Mouse (Mus musculus): ENCODE measurements around the gene Zc3h18. TPM values are rescaled to one million over a fixed set of nuclear protein-coding genes. Genes with fewer than 3 reads are reported as not detected.

The Zc3h18 gene
- polyA plus RNA-seq, 1 experiment from 2014 or later = 19.0 TPM

- Histone ChIP-seq H3K4me2 (ENCODE audit: low read depth, low read length) (peak overlapping the region; percentile 76), H3K9me3 (replicated peaks; ENCODE audit: control insufficient read depth, low read length) (no peaks in the 10 kb centered on the region), H3K36me3 (ENCODE audit: control insufficient read depth, insufficient read depth) (peaks cover 3% of the 10 kb centered on the region), H3K27ac (ENCODE audit: low read length) (no peak overlapping the region), H3K4me3 (ENCODE audit: low read depth, low read length) (peak overlapping the region; percentile 92; the same call in 1 of the 2 replicates), H3K9ac (ENCODE audit: low read depth, low read length) (no peak overlapping the region; the same call in 1 of the 2 replicates), H3K27me3 (ENCODE audit: control insufficient read depth, insufficient read depth, low read depth, low read length) (no peaks in the 10 kb centered on the region), H3K4me1 (ENCODE audit: control insufficient read depth, low read depth, low read length) (peaks cover 24% of the 10 kb centered on the region)
- WGBS (ENCODE audit: insufficient replicate concordance) = 82% methylated on average over 7 of the region's 7 CpGs
- no peak for ATAC-seq (ENCODE audit: low read depth)
Measured at GRCm38 (mm10) chr8:122375320-122375719, 1.1 kb upstream of the Zc3h18 start.

- Histone ChIP-seq H3K4me1 (ENCODE audit: control insufficient read depth, low read depth, low read length) (peaks cover 24% of the 10 kb centered on the region), H3K9ac (ENCODE audit: low read depth, low read length) (peak overlapping the region; percentile 61), H3K27me3 (ENCODE audit: control insufficient read depth, insufficient read depth, low read depth, low read length) (no peaks in the 10 kb centered on the region), H3K4me3 (ENCODE audit: low read depth, low read length) (peak overlapping the region; percentile 92), H3K36me3 (ENCODE audit: control insufficient read depth, insufficient read depth) (peaks cover 4% of the 10 kb centered on the region), H3K27ac (ENCODE audit: low read length) (peak overlapping the region; percentile 70), H3K9me3 (replicated peaks; ENCODE audit: control insufficient read depth, low read length) (no peaks in the 10 kb centered on the region), H3K4me2 (ENCODE audit: low read depth, low read length) (peak overlapping the region; percentile 76)
- 17% methylated on average over 13 of the region's 13 CpGs for WGBS (ENCODE audit: insufficient replicate concordance)
- ATAC-seq (ENCODE audit: low read depth) = no peak
Measured at GRCm38 (mm10) chr8:122375751-122376364, 551 bp upstream of the Zc3h18 start.

GRCm38 (mm10) chr8:122383039-122383438 lies 6.6 kb downstream of the Zc3h18 start:
- Histone ChIP-seq H3K4me2 (ENCODE audit: low read depth, low read length) (no peak overlapping the region), H3K27ac (ENCODE audit: low read length) (no peak overlapping the region), H3K4me3 (ENCODE audit: low read depth, low read length) (no peak overlapping the region), H3K9me3 (replicated peaks; ENCODE audit: control insufficient read depth, low read length) (no peaks in the 10 kb centered on the region), H3K36me3 (ENCODE audit: control insufficient read depth, insufficient read depth) (peaks cover 35% of the 10 kb centered on the region), H3K9ac (ENCODE audit: low read depth, low read length) (no peak overlapping the region), H3K4me1 (ENCODE audit: control insufficient read depth, low read depth, low read length) (peaks cover 9% of the 10 kb centered on the region), H3K27me3 (ENCODE audit: control insufficient read depth, insufficient read depth, low read depth, low read length) (no peaks in the 10 kb centered on the region)
- ATAC-seq (ENCODE audit: low read depth) = no peak
- WGBS (ENCODE audit: insufficient replicate concordance) = 68% methylated on average over 4 of the region's 4 CpGs

- no peak overlapping the region for H3K9ac ChIP-seq (ENCODE audit: low read depth, low read length)
- H3K4me2 ChIP-seq (ENCODE audit: low read depth, low read length) = no peak overlapping the region
- peaks cover 57% of the 10 kb centered on the region for H3K36me3 ChIP-seq (ENCODE audit: control insufficient read depth, insufficient read depth)
- ATAC-seq (ENCODE audit: low read depth) = no peak
- peaks cover 2% of the 10 kb centered on the region for H3K9me3 ChIP-seq (replicated peaks; ENCODE audit: control insufficient read depth, low read length)
- no peaks in the 10 kb centered on the region for H3K27me3 ChIP-seq (ENCODE audit: control insufficient read depth, insufficient read depth, low read depth, low read length)
- no peak overlapping the region for H3K27ac ChIP-seq (ENCODE audit: low read length)
- no peaks in the 10 kb centered on the region for H3K4me1 ChIP-seq (ENCODE audit: control insufficient read depth, low read depth, low read length)
- no peak overlapping the region for H3K4me3 ChIP-seq (ENCODE audit: low read depth, low read length)
- WGBS (ENCODE audit: insufficient replicate concordance) = 82% methylated on average over 3 of the region's 3 CpGs
Measured at GRCm38 (mm10) chr8:122389357-122389756, 12.9 kb downstream of the Zc3h18 start.

- no peak overlapping the region for H3K27ac ChIP-seq (ENCODE audit: low read length)
- no peak overlapping the region for H3K4me3 ChIP-seq (ENCODE audit: low read depth, low read length)
- peaks cover 59% of the 10 kb centered on the region for H3K36me3 ChIP-seq (ENCODE audit: control insufficient read depth, insufficient read depth)
- H3K9ac ChIP-seq (ENCODE audit: low read depth, low read length) = no peak overlapping the region
- H3K9me3 ChIP-seq (replicated peaks; ENCODE audit: control insufficient read depth, low read length) = peaks cover 2% of the 10 kb centered on the region
- no peaks in the 10 kb centered on the region for H3K4me1 ChIP-seq (ENCODE audit: control insufficient read depth, low read depth, low read length)
- ATAC-seq (ENCODE audit: low read depth) = no peak
- WGBS (ENCODE audit: insufficient replicate concordance) = 66% methylated on average over 3 of the region's 3 CpGs
- no peaks in the 10 kb centered on the region for H3K27me3 ChIP-seq (ENCODE audit: control insufficient read depth, insufficient read depth, low read depth, low read length)
- no peak overlapping the region for H3K4me2 ChIP-seq (ENCODE audit: low read depth, low read length)
Measured at GRCm38 (mm10) chr8:122390758-122391157, 14.3 kb downstream of the Zc3h18 start.

GRCm38 (mm10) chr8:122393717-122394116 lies 17.3 kb downstream of the Zc3h18 start:
- no peak overlapping the region for H3K9ac ChIP-seq (ENCODE audit: low read depth, low read length)
- no peaks in the 10 kb centered on the region for H3K27me3 ChIP-seq (ENCODE audit: control insufficient read depth, insufficient read depth, low read depth, low read length)
- H3K4me2 ChIP-seq (ENCODE audit: low read depth, low read length) = no peak overlapping the region
- H3K27ac ChIP-seq (ENCODE audit: low read length) = no peak overlapping the region
- H3K36me3 ChIP-seq (ENCODE audit: control insufficient read depth, insufficient read depth) = peaks cover 45% of the 10 kb centered on the region
- no peak for ATAC-seq (ENCODE audit: low read depth)
- peaks cover 2% of the 10 kb centered on the region for H3K9me3 ChIP-seq (replicated peaks; ENCODE audit: control insufficient read depth, low read length)
- H3K4me3 ChIP-seq (ENCODE audit: low read depth, low read length) = no peak overlapping the region
- H3K4me1 ChIP-seq (ENCODE audit: control insufficient read depth, low read depth, low read length) = no peaks in the 10 kb centered on the region

GRCm38 (mm10) chr8:122395291-122395690 lies 18.9 kb downstream of the Zc3h18 start:
- H3K4me2 ChIP-seq (ENCODE audit: low read depth, low read length) = no peak overlapping the region
- H3K4me3 ChIP-seq (ENCODE audit: low read depth, low read length) = no peak overlapping the region
- WGBS (ENCODE audit: insufficient replicate concordance) = 83% methylated on average over 6 of the region's 6 CpGs
- no peak overlapping the region for H3K9ac ChIP-seq (ENCODE audit: low read depth, low read length)
- no peaks in the 10 kb centered on the region for H3K27me3 ChIP-seq (ENCODE audit: control insufficient read depth, insufficient read depth, low read depth, low read length)
- H3K4me1 ChIP-seq (ENCODE audit: control insufficient read depth, low read depth, low read length) = no peaks in the 10 kb centered on the region
- no peak overlapping the region for H3K27ac ChIP-seq (ENCODE audit: low read length)
- no peaks in the 10 kb centered on the region for H3K9me3 ChIP-seq (replicated peaks; ENCODE audit: control insufficient read depth, low read length)
- ATAC-seq (ENCODE audit: low read depth) = no peak
- peaks cover 46% of the 10 kb centered on the region for H3K36me3 ChIP-seq (ENCODE audit: control insufficient read depth, insufficient read depth)

- no peak overlapping the region for H3K4me3 ChIP-seq (ENCODE audit: low read depth, low read length)
- H3K4me2 ChIP-seq (ENCODE audit: low read depth, low read length) = no peak overlapping the region
- H3K4me1 ChIP-seq (ENCODE audit: control insufficient read depth, low read depth, low read length) = no peaks in the 10 kb centered on the region
- WGBS (ENCODE audit: insufficient replicate concordance) = 89% methylated on average over 9 of the region's 9 CpGs
- no peak overlapping the region for H3K9ac ChIP-seq (ENCODE audit: low read depth, low read length)
- peaks cover 50% of the 10 kb centered on the region for H3K36me3 ChIP-seq (ENCODE audit: control insufficient read depth, insufficient read depth)
- no peaks in the 10 kb centered on the region for H3K27me3 ChIP-seq (ENCODE audit: control insufficient read depth, insufficient read depth, low read depth, low read length)
- no peak for ATAC-seq (ENCODE audit: low read depth)
- H3K27ac ChIP-seq (ENCODE audit: low read length) = no peak overlapping the region
- H3K9me3 ChIP-seq (replicated peaks; ENCODE audit: control insufficient read depth, low read length) = no peaks in the 10 kb centered on the region
Measured at GRCm38 (mm10) chr8:122398186-122398585, 21.8 kb downstream of the Zc3h18 start.

- Histone ChIP-seq H3K4me3 (ENCODE audit: low read depth, low read length) (no peak overlapping the region), H3K4me1 (ENCODE audit: control insufficient read depth, low read depth, low read length) (peaks cover 10% of the 10 kb centered on the region), H3K4me2 (ENCODE audit: low read depth, low read length) (no peak overlapping the region), H3K27ac (ENCODE audit: low read length) (no peak overlapping the region), H3K27me3 (ENCODE audit: control insufficient read depth, insufficient read depth, low read depth, low read length) (no peaks in the 10 kb centered on the region), H3K36me3 (ENCODE audit: control insufficient read depth, insufficient read depth) (peaks cover 65% of the 10 kb centered on the region), H3K9me3 (replicated peaks; ENCODE audit: control insufficient read depth, low read length) (no peaks in the 10 kb centered on the region), H3K9ac (ENCODE audit: low read depth, low read length) (no peak overlapping the region)
- peak; percentile 61 for ATAC-seq (ENCODE audit: low read depth)
- WGBS (ENCODE audit: insufficient replicate concordance) = 31% methylated on average over 9 of the region's 9 CpGs
Measured at GRCm38 (mm10) chr8:122405146-122405805, 28.9 kb downstream of the Zc3h18 start.

Measured in liver, embryonic 16.5 days (tissue).